Mouse (Mus musculus) MN1 (cell line): ENCODE measurements at regions not wholly inside any gene's neighbourhood (a gene's known extent, or its start where the extent isn't known, plus 50 kb on each side); places are given as distances from the start of the nearest gene placed in this dataset.

Source experiments
- DNase-seq: peaks from one replicate; pipeline ENCODE4 v3.0.0-alpha.2; 2016; ENCODE audit warnings: low spot score

GRCm38 (mm10) chr13:101555371-101555874 lies 212.6 kb downstream of the Pik3r1 start:
- DNase-seq = no peak

DNA sequence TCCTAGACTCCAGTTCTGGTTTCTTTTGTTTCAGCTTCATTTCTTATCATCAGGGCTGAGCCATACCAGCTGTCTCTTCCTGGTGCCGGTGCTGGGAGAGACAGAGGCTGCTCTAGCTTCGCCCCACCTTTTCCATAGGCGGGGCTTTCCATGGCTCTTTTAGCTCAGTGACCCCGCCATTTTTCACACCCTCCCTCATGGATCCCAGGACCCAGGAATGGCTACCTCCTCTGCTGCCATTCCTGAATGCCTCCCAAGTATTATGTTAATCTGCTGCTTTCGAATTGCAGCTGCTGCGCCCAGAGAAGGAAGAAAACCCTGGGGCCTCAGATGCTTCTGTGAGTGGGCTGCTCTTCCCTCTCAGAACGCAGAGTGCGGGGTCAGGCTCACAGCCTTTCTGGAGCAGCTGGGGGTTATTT lies 214.9 kb downstream of the Pik3r1 start:
- no peak for DNase-seq

GRCm38 (mm10) chr13:101552451-101552850 lies 215.6 kb downstream of the Pik3r1 start:
- no peak for DNase-seq

- DNase-seq = no peak
Observed at GRCm38 (mm10) chr13:101551068-101551467, 216.9 kb downstream of the Pik3r1 start.

DNA sequence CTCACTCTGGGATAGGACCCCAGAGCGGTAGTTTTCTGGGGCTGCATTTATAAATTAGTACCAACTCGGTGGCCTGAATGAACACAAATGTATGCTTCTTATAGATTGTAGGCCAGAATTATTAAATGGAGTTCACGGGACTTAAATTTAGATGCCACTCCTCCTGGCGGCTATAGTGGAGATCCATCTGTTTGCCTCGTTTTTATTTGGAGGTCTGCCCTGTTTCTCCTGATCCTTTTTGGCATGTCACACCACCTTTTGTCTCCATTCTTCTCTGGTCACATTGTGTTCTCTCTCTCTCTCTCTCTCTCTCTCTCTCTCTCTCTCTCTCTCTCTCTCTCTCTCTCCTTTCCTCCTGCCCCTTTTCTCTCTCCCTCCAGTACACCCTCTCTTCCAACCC lies 217.5 kb downstream of the Pik3r1 start:
- DNase-seq = no peak

GRCm38 (mm10) chr13:101547887-101548286 lies 220.1 kb downstream of the Pik3r1 start:
- DNase-seq = peak; percentile 73

GRCm38 (mm10) chr13:101547365-101547764 lies 220.7 kb downstream of the Pik3r1 start:
- no peak for DNase-seq

GRCm38 (mm10) chr13:101545344-101546181 lies 222.5 kb downstream of the Pik3r1 start:
- peak; percentile 17 for DNase-seq

- peak; percentile 59 for DNase-seq
Observed at GRCm38 (mm10) chr13:101540391-101541191, 227.4 kb downstream of the Pik3r1 start.

GRCm38 (mm10) chr13:101538110-101538509 lies 229.9 kb downstream of the Pik3r1 start:
- no peak for DNase-seq

- no peak for DNase-seq
Observed at GRCm38 (mm10) chr13:101536019-101536418, 232.0 kb downstream of the Pik3r1 start.

GRCm38 (mm10) chr13:101535331-101535866 lies 232.6 kb downstream of the Pik3r1 start:
- no peak for DNase-seq

GRCm38 (mm10) chr13:101534490-101534889 lies 233.5 kb downstream of the Pik3r1 start:
- no peak for DNase-seq

- no peak for DNase-seq
Observed at GRCm38 (mm10) chr13:101532913-101533312, 235.1 kb downstream of the Pik3r1 start.

GRCm38 (mm10) chr13:101527691-101528090 lies 240.3 kb downstream of the Pik3r1 start:
- DNase-seq = no peak

DNA sequence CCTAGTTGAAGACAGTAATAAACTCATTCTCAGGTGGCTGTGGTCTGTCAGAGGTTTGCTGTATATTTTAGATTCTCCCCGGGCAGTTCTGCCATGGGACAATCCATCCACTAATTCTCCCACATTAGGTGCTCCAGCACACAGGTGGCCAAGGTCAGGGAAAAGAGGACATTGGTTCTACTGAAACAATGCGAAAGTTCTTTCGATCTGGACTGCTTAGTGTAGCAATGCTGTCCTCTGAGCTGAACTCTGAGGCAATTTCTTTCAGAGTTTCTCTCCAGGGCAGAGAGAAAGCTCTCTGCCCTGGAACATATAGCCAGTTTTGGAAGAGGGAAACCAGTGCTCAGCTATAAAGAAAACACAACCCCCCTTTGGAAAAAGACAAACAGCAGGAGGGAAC lies 243.2 kb downstream of the Pik3r1 start:
- DNase-seq = no peak

GRCm38 (mm10) chr13:101524223-101524622 lies 243.8 kb downstream of the Pik3r1 start:
- no peak for DNase-seq

DNA sequence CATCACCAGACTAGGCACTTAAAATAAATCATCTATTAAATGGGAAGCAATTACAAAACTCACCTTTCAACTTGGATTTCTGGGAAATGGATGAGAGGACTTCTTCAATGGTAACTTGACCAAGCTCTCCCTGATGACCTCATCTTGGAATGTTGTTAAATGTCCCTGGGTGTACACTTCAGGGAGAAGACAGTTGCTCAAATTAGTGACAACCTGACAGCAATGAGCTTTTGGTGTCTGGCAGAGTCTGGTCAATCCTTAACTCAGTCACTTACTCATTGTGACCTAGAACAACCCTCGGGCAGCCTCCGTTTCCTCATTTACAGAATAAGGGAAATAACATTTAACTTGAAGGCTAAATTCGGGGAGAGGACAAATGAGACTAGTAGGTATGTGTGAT lies 244.5 kb downstream of the Pik3r1 start:
- DNase-seq = no peak

GRCm38 (mm10) chr13:101522597-101522996 lies 245.4 kb downstream of the Pik3r1 start:
- DNase-seq = no peak

- no peak for DNase-seq
Observed at GRCm38 (mm10) chr13:101513354-101513753, 254.7 kb downstream of the Pik3r1 start.

GRCm38 (mm10) chr13:101509946-101510345 lies 258.1 kb downstream of the Pik3r1 start:
- DNase-seq = peak; percentile 28

GRCm38 (mm10) chr13:101508331-101508730 lies 259.7 kb downstream of the Pik3r1 start:
- no peak for DNase-seq

GRCm38 (mm10) chr13:101506696-101507095 lies 261.3 kb downstream of the Pik3r1 start:
- no peak for DNase-seq
